Mouse (Mus musculus) inflammation-experienced regulatory T-cells, adult 16 weeks (primary cell): ENCODE data around the gene Olfr93. TPM values are rescaled to one million over a fixed set of nuclear protein-coding genes. Genes with fewer than 3 reads are reported as not detected.

Experiments
- polyA plus RNA-seq: library from polyadenylated mRNA; unstranded; fragments of 100-300 nt; shearing (Covaris generic); gene quantifications from one replicate; pipeline ENCODE4 v1.2.1, GENCODE M21; 2017

Olfr93 gene
- polyA plus RNA-seq: not detected

DNA sequence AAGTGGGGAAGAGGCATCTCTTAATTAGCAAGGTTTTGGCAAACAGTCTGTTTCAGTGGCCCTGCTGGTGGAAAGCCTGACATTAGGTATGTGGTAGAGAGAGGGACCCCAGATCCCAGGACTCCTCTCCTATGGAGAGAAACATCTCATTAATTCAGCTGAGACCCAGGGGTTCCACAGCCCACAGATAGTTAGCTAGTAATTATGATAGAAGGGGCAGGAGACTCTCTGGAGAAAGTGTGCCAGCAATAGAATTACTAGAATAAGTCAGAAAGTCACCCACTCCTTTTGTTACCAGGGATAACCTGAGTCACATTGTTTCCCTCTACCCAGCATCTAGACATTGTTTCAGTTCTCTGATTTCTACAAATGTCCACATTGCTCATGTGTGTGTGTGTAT lies at the start of gene Olfr93:
Gene Olfr93 (minus strand): TSS at position 101 of the 400 bp plus-strand sequence.

DNA sequence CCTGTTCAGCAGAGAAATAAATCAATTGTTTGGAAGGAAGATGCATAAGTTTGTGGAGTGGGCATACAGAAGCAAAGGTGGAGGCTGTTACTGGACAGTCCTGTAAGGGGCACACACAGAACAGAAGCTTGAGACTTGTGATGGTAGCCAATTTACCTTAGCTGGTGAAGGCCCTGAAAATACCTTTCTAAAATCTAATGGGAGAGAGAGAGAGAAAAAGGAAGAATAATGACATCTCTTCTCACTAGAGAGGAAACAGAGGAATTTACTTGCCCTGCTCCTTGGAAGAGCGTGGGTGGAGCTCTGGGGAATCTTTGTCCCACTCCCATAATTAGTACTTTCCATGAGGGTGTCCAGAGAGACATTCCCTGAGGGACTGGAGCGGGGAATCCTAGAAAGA lies 39.6 kb upstream of the Olfr93 start, which contains the start of gene Olfr94:
Gene Olfr94 (minus strand): TSS at position 101 of the 400 bp plus-strand sequence.

DNA sequence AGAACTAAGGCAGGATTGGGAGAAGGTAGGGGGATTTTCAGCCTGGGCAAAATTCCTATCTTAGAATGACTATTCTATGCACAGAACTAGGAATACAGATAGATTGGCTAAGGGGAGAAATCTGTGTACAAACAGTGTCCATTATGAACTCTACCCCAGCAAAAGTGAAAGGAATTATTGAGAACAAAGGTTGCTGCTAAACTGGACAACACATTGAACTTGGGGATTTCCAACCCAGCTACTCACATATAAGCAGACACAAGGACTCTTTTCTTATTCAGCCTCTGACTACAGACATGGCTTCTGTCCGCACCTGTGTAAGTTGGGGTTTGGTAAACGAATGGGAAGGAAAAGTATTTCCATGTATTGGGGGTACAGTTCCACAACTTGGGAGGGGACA lies 32.4 kb upstream of the Olfr93 start, which contains the start of gene Ubd:
Gene Ubd (plus strand): TSS at position 237 of the 400 bp plus-strand sequence.

DNA sequence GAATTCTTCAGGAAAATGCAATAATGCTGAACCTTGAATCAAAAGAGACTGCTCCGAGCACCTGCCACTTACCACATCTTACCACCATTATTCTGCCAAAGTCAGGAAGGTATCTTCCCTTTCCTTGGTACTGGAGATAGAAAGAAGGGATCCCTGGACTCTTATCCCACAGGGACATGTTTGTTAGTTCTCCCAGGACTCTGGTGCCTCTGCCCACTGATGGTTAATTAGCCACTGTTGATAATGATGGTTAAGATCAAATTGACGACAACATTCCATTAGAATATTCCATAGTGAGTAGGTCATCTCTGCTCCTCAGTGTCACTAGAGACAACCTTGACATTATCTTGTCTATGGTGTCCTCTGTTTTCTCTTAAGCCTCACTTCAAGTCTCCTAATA lies 41.3 kb downstream of the Olfr93 start, which contains the start of gene Olfr92:
Gene Olfr92 (minus strand): TSS at position 101 of the 400 bp plus-strand sequence.

DNA sequence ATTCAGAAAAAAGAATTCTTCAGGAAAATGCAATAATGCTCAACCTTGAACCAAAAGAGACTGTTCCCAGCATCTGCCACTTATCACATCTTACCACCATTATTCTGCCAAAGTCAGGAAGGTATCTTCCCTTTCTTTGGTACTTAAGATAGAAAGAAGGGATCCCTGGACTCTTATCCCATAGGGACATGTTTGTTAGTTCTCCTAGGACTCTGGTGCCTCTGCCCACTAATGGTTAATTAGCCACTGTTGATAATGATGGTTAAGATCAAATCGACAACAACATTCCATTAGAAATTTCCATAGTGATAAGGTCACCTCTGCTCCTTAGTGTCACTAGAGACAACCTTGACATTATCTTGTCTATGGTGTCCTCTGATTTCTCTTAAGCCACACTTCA lies 63.1 kb downstream of the Olfr93 start, which contains the start of gene Olfr91:
Gene Olfr91 (minus strand): TSS at position 101 of the 400 bp plus-strand sequence.

Other genes starting within 250 kb of the Olfr93 start
- gene Rnf39, start 218.6 kb downstream of the Olfr93 start, polyA plus RNA-seq: 0.49 TPM
- 173 TPM for gene Ppp1r11, start 209.8 kb downstream of the Olfr93 start, polyA plus RNA-seq
- 93.5 TPM for gene Znrd1, start 202.9 kb downstream of the Olfr93 start, polyA plus RNA-seq
- gene Znrd1as, start 202.9 kb downstream of the Olfr93 start, polyA plus RNA-seq: 5.4 TPM
- not detected for gene 2410137M14Rik, start 180.3 kb downstream of the Olfr93 start, polyA plus RNA-seq
- 0.54 TPM for gene H2-M5, start 172.0 kb downstream of the Olfr93 start, polyA plus RNA-seq
- not detected for gene Zfp57, start 160.3 kb downstream of the Olfr93 start, polyA plus RNA-seq
- not detected for gene Mog, start 138.1 kb downstream of the Olfr93 start, polyA plus RNA-seq
- gene Gabbr1, start 115.5 kb downstream of the Olfr93 start, polyA plus RNA-seq: 10.6 TPM
- gene Olfr90, start 73.0 kb downstream of the Olfr93 start, polyA plus RNA-seq: not detected
- gene Olfr91, start 63.2 kb downstream of the Olfr93 start, polyA plus RNA-seq: not detected
- not detected for gene Olfr92, start 41.4 kb downstream of the Olfr93 start, polyA plus RNA-seq
- 0.95 TPM for gene Ubd, start 32.4 kb upstream of the Olfr93 start, polyA plus RNA-seq
- not detected for gene Olfr94, start 39.5 kb upstream of the Olfr93 start, polyA plus RNA-seq
- not detected for gene Olfr95, start 51.6 kb upstream of the Olfr93 start, polyA plus RNA-seq
- gene Olfr96, start 58.7 kb upstream of the Olfr93 start, polyA plus RNA-seq: not detected
- not detected for gene Olfr97, start 75.8 kb upstream of the Olfr93 start, polyA plus RNA-seq
- not detected for gene Olfr98, start 102.3 kb upstream of the Olfr93 start, polyA plus RNA-seq
- 143 TPM for gene H2-M3, start 108.7 kb upstream of the Olfr93 start, polyA plus RNA-seq
- 4.3 TPM for gene Olfr99, start 122.0 kb upstream of the Olfr93 start, polyA plus RNA-seq
- gene Olfr101, start 142.8 kb upstream of the Olfr93 start, polyA plus RNA-seq: not detected
- gene Olfr102, start 155.6 kb upstream of the Olfr93 start, polyA plus RNA-seq: not detected
- gene Olfr103, start 178.2 kb upstream of the Olfr93 start, polyA plus RNA-seq: not detected
- not detected for gene Olfr104-ps, start 198.1 kb upstream of the Olfr93 start, polyA plus RNA-seq
- not detected for gene Olfr105-ps, start 217.5 kb upstream of the Olfr93 start, polyA plus RNA-seq
- not detected for gene Olfr106-ps, start 228.9 kb upstream of the Olfr93 start, polyA plus RNA-seq
- gene Olfr107, start 237.7 kb upstream of the Olfr93 start, polyA plus RNA-seq: 0.09 TPM